Mouse (Mus musculus) adrenal gland, postnatal 10 days (tissue): ENCODE data around the gene Col18a1. TPM values are rescaled to one million over a fixed set of nuclear protein-coding genes. Genes with fewer than 3 reads are reported as not detected.

Experiments used
- DNase-seq: peaks from one replicate; pipeline ENCODE4 v3.0.0; 2021; ENCODE audit warnings: mixed read lengths
- long read RNA-seq, 2 experiments: library from polyadenylated mRNA; stranded (forward); transcript quantifications; one replicate each; pipeline ENCODE4 v2.0.0; 2021
- total RNA-seq, 2 experiments: library from RNA; stranded (reverse); gene quantifications; 2 replicates each; pipeline ENCODE4 v1.2.3; 2021

Col18a1 gene
- total RNA-seq, result 100 to 1,000 TPM in 1 of 2 experiments, 10 to 100 TPM in 1; 85.2 to 159 TPM
- long read RNA-seq, experiment 1, full-length matches to known transcripts, result 40 of 262 reads
- long read RNA-seq, experiment 1, partial matches to known transcripts, result 151 of 262 reads
- long read RNA-seq, experiment 1, other reads (novel, unspliced or antisense), result 71 of 262 reads
- long read RNA-seq, experiment 2, full-length matches to known transcripts, result 24 of 85 reads
- long read RNA-seq, experiment 2, partial matches to known transcripts, result 43 of 85 reads
- long read RNA-seq, experiment 2, other reads (novel, unspliced or antisense), result 18 of 85 reads

GRCm38 (mm10) chr10:77165963-77166717 is at the start of gene Col18a1:
TSS of gene Col18a1 (minus strand) at chr10:77166548.
- peak; percentile 70 for DNase-seq

- no peak for DNase-seq
These were observed 49.3 kb upstream of the Col18a1 start for GRCm38 (mm10) chr10:77215641-77216040.

- DNase-seq, result peak; percentile 47
These were observed 48.2 kb upstream of the Col18a1 start for GRCm38 (mm10) chr10:77214586-77214985.

- no peak for DNase-seq
These were observed 47.1 kb upstream of the Col18a1 start for GRCm38 (mm10) chr10:77213483-77213882.

GRCm38 (mm10) chr10:77212354-77213120 is 46.2 kb upstream of the Col18a1 start:
- DNase-seq, result no peak

GRCm38 (mm10) chr10:77211116-77211570 is 44.8 kb upstream of the Col18a1 start:
- peak; percentile 84 for DNase-seq

- DNase-seq, result no peak
These were observed 44.3 kb upstream of the Col18a1 start for GRCm38 (mm10) chr10:77210666-77211065.

GRCm38 (mm10) chr10:77209261-77209660 is 42.9 kb upstream of the Col18a1 start:
- DNase-seq, result peak; percentile 35

GRCm38 (mm10) chr10:77206565-77207079 is 40.3 kb upstream of the Col18a1 start:
- DNase-seq, result peak; percentile 50

GRCm38 (mm10) chr10:77206134-77206533 is 39.8 kb upstream of the Col18a1 start:
- DNase-seq, result no peak

GRCm38 (mm10) chr10:77203960-77204359 is 37.6 kb upstream of the Col18a1 start:
- DNase-seq, result no peak

GRCm38 (mm10) chr10:77201919-77202318 is 35.6 kb upstream of the Col18a1 start:
- no peak for DNase-seq

GRCm38 (mm10) chr10:77200295-77200694 is 33.9 kb upstream of the Col18a1 start:
- no peak for DNase-seq

GRCm38 (mm10) chr10:77199229-77199628 is 32.9 kb upstream of the Col18a1 start:
- no peak for DNase-seq

GRCm38 (mm10) chr10:77197469-77198209 is 31.3 kb upstream of the Col18a1 start:
- no peak for DNase-seq

- no peak for DNase-seq
These were observed 30.3 kb upstream of the Col18a1 start for GRCm38 (mm10) chr10:77196676-77197075.

GRCm38 (mm10) chr10:77196115-77196514 is 29.8 kb upstream of the Col18a1 start:
- DNase-seq, result no peak

GRCm38 (mm10) chr10:77193495-77193894 is 27.1 kb upstream of the Col18a1 start:
- DNase-seq, result no peak

- no peak for DNase-seq
These were observed 26.4 kb upstream of the Col18a1 start for GRCm38 (mm10) chr10:77192745-77193144.

- no peak for DNase-seq
These were observed 24.9 kb upstream of the Col18a1 start for GRCm38 (mm10) chr10:77190967-77191915.

- DNase-seq, result no peak
These were observed 21.1 kb upstream of the Col18a1 start for GRCm38 (mm10) chr10:77187427-77187826.
